Mouse (Mus musculus): ENCODE data around the gene Gm10638.

DNA sequence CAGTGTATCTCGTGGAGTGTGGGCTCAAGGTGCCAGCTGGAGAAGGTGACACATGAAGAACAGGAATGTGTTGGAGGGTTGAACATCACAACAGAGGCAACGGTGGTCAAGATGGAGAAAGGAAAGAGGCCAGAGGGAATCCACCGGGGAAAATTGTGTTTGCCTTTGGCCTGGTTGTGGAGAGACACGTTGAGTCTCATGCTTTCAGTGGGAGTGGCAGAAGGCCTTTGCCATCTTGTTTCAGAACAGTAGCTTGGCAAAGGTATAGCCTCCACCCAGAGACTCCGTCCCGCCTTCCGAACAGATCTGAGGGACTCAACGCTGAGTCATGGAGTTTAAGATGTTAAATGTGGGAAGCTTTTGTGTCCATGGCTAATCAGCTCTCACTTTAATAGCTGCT, 20.2 kb downstream of the Gm10638 start:
- TF ChIP-seq CTCF (IDR thresholded peaks at IDR 0.05; ENCODE audit: borderline replicate concordance, insufficient read depth, low read depth, low read length) (no peak), POLR2A (IDR thresholded peaks at IDR 0.05; ENCODE audit: borderline replicate concordance, insufficient read depth, low read length) (no peak)
